Mouse (Mus musculus) CD4-positive helper T cell, adult 2 months (primary cell): ENCODE results near the gene Cep128.

Experiments
- DNase-seq: peaks from one replicate; pipeline ENCODE4 v3.0.0-alpha.2; 2012; ENCODE audit warnings: low read depth, missing footprints, low spot score

Gene Cep128

DNA sequence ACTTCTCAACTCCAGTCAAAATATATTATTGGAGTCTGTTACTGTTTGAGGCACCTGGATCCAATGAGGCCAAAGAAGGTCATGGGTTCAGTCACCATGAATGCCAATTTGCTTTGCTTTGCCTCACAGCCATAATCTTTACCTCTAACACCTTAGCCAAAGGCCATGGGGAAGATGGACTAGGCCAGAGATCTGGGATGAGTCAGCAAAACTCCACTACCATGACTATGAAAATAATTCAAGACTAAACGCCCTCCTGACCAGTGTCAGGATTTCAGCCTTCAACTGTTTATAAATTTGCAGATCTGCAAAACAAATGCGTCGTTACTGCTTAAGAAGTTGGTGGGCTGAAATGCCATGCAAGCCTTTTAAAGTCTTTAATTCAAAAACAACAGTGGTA lies 76.5 kb downstream of the Cep128 start:
- no peak for DNase-seq

DNA sequence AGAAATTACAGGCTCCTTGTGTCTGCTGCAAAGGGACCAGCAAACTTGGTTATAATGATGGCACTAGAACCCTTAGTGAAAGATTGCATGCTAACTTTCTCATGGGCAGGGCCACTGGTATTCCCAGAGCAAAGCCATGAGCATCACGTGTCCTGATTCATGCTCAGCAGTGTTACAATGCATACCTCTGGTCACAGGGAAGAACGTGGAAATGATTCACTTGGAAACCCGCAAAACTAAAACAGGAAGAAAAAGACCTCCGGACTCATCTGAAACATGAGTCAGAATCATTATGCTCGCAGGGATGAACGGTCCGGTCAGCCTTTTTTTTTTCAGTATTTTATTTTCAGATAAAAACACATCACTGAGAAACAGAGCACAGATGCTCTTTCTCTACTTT lies 78.4 kb downstream of the Cep128 start:
- DNase-seq: no peak

DNA sequence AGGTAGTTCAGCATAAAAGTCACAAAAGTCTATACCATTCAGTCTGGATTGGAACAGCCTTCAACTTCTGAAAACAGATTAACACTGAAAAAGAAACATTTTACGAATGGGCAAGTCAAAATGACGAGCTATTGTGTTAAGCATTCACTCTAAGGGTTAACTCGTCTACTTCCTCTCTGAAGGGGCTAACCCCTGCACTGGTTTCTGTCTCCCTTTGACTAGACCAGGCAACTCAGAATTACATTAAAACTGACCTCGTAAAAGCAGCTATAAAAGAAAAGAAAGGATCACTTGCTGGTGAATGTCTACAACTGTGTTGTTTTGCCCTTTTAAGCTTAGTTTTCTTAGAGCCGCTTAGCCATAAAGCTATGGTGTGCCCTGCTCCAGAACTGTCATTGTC lies 79.2 kb downstream of the Cep128 start:
- DNase-seq: no peak

DNA sequence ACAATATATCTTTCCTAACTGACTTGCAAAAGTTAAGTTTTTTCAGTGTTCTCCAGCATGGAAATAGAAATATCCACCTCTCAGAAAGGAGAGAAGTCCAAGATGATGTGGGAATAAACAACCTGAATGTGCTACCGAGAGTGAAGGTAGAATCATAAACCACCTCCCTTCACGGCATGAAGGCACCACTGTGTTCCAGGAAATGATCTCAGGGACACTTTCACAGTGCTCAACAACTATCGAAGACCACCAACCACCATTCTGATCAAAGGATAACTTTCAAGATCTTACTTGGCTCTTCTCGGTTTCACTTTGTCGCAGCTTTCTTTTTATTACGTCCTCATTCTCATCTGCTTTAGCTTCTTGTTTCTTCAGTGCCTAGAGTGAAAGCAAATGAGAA lies 85.5 kb downstream of the Cep128 start:
- DNase-seq: peak; percentile 13

DNA sequence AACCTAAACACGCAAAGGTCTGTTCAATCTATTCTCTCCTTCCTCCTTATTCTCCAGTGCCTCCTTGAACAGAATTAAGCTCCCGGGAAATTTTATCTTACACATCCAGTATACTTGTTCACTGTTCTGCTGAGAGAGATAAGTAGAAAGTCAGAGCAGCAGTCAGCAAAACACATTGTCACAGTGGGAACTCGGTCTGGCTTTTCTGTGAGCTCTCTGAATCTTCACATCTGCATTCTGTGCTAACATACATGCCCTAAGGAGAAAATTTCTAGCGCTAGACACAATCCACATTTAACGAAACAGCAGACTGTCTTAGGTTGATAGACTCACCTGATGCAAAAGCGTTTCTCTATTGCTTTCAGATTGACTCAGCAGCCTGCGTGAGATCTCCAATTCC lies 88.3 kb downstream of the Cep128 start:
- DNase-seq: no peak

DNA sequence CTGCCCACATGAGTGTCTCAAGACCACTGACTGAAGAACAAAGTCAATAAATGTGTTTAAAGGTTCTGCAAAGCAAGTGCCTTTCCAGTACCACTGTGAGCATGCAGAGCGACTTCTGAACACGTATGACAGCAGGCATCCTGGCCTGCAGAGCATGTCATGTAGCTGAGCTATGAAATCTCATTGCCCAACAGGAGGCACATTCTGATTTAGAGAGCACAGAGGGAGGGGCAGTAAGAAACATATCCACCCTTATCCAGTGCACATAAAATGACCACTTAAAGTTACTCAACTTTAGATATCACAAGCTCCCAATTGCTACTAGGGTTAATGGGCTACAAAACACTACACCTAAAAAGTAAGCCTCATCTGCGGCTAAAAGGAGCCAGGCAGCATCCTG lies 88.8 kb downstream of the Cep128 start:
- DNase-seq: no peak

DNA sequence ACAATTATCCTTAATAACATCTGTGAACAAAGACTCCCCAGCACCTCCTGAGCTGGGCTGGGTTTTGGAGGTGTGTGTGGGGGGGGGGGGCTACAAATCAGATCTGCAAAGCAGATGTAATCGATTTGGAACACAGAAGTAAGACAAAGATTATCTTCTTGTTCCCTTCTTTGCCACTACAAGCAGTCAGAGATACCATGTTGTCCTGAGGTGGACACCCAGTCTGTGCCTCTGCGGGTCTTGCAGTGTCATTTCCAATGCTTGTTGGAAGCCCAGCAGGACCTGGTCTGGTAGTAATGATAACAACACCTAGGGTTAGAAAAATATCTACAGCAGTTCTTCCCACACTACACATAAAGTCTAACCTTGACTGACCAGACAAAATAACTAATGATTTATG lies 110.3 kb downstream of the Cep128 start:
- DNase-seq: no peak

DNA sequence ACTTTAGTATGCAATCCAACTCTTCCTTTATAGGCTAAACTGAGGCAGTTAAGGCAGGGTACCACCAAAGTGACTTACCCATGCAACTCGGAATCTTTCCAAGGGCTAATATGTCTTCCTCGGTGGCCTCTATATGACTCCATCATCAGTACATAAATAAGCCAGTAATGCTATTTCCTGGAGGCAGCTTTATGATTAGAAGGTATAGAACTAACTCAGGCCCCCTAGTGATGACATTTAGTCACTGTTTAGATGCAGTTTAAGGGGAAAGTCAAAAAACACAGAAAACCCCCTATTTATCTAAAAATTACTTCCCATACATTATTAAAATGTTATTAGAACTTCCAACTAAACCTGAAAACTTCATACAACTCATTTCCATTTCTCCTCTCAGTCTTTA lies 114.6 kb downstream of the Cep128 start:
- peak; percentile 12 for DNase-seq

DNA sequence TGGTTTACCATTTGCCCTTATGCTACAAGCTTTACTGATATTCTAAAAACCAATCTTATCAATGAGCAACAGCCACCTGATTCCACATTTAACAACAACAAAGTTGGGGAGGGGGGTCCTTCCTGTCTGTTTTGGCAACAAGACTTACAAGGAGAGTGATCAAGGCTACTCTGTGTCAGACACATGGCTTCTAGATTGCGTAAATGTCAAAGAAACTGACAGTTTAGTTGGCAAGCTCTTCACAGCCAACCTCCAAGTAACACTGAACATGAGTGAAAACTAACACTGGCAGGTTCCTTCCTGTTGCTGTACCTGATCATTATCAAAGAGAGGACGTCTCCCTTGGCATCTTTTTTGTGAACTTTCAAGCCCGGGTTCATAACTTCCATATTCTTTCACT lies 115.2 kb downstream of the Cep128 start:
- DNase-seq: peak; percentile 37

DNA sequence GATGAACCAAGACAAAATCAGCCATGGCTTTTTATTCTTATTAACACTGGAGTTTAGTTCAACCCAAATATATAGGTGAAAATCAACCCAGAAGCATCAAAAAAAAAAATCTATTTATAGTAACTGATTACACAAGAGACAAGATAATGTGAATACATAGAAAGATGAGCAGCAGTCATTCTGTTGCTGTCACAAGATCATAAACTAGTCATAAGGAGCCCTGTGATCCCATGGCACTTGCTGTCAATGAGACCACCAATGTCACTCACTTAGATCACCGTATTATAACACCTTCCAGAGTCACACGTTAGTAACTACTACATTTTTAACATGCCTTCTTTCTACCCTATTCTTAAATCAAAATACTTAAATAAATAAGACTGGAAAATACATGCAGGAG lies 118.2 kb downstream of the Cep128 start:
- DNase-seq: no peak

DNA sequence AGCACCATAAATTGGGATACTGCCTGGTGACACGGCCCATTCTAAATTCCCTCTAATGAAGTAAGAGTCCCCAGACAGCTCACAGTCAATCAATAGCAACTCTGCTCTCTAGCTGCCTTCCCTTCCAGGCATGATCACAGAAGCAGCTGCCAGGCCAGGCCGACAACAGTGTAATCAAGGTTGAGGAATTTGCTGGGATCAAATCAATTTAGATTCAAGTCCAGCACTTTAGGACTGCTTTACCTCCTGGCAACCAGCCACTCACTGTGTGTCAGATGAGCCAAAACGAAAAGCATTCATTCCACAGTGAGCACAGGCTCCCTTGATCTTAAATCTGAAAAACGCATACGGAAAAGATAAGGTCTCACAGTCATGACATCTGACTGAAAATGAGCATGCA lies 118.7 kb downstream of the Cep128 start:
- no peak for DNase-seq

DNA sequence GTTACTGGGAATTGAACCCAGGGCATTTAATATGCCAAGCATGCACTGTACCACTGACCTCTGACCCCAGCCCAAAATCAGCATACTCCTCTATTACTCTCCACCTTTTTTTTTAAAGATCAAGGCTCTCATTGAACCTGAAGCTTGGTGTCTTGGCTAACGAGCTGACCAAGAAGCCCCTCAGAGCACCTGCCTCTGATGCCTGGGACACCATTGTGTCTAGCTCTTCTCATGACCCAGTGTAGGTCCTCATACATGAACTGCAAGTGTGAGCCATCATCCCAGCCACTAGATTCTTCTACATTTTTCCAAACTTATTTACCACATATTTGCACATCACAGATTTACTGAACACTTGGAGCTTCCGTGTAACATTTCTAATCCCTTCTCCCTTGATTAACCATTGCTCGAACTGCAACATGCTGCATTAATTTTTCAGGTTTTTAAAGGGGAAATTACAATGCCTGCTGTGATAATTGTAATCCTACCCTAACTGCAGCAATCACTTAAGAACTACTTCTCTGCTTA lies 119.3 kb downstream of the Cep128 start:
- DNase-seq: peak; percentile 9

DNA sequence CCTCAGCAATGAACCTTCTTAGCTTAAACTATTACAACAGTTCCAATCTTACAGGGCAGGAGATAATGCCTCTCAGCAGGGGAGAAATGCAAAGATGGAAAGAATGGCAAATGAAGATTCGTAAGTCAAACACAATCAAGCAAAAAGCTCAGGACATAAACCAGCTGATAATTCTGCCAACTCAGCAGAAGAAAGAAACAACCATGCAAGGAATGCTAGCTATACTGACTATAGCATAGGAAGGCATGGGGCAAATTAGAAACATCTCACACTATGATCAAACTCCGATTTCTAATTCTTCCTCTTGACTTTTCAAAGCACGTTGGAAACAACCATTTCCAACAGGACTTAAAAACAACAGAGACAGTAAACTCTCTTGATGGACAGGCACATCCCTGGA lies 120.5 kb downstream of the Cep128 start:
- no peak for DNase-seq

DNA sequence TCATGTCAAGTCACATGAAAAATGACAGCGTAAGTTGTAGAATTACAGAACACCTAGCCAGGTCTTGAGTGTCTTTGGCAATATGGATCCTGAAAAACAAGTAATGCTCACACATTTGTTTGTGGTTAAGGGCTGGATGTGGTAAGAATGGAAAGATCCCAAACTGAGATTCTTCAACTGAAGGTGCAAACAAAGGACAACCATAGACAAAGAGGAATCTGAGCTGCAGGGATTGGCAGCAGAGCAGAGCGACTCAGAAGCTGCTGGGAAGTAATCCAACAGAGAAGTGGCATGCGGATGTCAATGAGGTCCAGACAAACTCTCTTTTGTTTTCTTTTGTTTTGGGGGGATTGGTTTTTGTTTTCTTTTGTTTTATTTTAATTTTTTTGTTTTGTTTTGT lies 121.4 kb downstream of the Cep128 start:
- no peak for DNase-seq

DNA sequence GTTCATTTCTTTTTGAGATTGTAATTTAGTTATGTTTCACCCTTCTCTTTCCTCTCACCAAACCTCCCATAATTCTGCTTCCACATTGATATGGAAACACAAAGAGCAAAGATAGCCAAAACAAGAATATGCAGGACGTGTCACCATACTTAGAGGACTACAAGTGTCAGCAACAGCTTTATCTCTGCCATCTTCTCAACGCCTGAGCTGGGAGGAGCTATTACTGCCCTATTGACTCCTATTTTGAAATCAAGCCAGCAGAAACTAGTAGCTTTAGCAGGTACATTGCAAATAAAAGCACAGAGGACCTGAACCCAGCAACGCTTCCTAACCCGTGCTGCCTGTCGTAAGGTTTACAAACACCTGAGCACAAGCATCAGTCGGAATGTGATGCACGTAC lies 127.9 kb downstream of the Cep128 start:
- DNase-seq: no peak

DNA sequence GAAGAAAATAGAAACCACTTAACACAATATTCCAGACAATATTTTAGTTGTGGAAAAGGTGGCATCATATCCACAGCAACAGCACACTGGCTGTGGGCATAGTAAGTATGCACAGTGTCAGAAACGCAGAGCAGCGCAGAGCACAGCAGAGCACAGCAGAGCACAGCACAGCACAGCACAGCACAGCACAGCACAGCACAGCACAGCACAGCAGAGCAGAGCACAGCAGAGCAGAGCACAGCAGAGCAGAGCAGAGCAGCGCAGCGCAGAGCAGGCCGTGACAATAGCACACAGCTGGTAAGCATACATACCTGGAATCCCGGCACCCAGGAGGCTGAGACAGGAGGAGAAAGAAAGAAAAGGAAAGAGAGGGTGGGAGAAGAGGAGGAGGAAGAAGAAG lies 129.4 kb downstream of the Cep128 start:
- DNase-seq: peak; percentile 5

DNA sequence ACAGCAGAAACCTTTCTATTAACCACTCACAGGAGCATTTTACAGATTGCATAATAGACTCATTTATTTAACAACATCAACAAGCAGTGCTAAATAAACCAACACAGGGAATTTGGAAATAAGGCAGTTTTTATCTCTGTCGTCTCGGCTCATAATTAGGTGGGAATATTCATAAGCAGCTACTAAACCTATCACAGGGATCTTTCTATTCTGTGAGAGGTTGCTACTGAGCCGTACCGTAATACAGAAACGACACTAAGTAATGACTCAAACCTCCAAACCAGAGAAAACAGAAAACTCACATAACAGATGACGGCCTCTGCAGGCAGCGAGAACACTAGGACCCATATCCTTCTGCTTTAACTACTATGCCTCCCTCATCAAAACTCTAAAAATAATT lies 163.6 kb downstream of the Cep128 start:
- DNase-seq: no peak

DNA sequence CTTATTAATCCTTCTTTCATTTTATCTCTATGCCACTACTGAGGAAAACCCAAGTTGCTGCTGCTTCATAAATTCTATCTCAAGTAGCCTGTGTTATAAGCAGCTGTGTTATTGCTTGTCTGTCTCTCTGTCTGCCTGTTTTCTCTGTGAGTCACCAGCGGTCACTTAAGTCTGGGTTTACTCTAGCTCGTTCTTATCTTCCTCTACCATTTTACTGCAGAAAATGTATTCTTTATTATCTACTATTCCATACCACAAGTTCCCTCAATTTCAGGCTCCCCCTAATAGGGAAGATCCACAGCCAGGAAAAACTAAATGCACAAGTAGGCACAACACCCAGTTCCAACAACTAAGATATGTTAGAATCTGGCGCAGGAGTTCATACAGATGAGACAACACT lies 178.7 kb downstream of the Cep128 start:
- no peak for DNase-seq

DNA sequence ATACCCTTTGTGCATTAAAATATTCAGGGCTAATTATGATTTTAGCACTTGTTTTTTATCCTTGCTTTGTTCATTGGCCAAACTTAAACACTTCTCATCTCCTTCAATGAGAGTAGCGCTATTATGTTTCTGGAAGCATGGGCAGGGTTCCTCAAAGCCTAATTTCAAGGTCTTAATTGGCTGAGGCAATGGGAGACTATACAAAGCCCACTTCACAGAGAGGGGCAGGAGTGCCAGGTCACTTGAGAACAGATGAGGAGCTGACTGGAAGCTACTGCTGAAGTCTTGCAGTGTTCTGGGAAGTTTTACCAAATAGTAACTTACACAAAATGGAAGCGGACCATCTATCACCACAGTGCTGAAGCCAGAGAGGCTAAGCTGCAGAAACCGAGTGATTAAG lies 179.9 kb downstream of the Cep128 start:
- no peak for DNase-seq

DNA sequence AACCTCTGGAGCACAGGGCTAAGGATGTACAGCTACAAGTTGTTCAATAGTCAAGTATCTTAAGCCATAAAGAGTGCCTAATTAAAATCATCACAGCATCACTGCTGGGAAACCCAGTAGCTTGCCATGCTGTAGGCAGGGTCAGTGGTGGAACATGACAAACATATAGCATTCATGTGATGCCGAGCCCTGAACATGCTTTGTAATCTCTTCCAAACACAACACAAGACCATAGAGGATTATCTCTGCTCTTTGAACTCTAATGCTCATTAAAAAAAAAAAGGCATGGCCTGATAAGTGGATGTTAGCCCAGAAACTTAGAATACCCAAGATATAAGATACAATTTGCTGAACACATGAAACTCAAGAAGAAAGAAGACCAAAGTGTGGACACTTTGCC lies 181.7 kb downstream of the Cep128 start:
- no peak for DNase-seq

DNA sequence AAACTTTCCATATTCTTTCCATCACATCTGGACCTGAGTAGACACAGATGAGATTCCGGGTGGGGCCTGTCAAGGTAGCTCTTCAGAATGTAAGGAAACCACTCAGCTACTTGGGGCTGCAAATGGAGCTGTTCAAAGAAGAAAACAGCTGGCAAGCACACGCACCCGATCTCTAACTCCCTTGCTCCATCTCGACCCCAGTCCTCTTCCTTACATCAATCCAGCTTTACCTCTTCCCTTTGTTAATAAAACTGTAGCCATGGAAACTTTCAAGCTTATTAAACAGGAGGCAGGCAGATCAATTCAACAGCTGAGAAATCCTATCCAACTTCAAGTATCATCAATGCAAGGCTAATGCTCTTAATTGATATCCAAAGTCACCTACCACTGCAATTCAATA lies 195.1 kb downstream of the Cep128 start:
- no peak for DNase-seq

DNA sequence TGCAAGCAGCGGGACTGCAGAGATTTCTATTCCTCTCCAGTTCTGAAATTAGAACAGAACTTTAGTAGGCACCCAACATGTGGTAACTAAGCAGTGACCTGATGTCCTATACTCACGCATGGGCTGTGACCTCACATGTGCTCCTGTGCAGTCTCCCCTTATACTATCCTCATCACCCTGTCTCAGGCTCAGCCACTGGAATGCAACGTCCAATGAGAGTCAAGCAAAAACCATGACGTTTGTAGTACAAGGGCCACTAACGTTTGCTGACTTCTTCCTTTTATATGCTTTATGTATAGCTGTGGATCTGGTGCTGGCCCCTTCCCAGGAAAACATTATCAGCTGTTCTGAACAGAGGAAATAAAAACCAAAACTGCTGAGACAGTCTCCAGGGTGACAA lies 198.6 kb downstream of the Cep128 start:
- DNase-seq: no peak

DNA sequence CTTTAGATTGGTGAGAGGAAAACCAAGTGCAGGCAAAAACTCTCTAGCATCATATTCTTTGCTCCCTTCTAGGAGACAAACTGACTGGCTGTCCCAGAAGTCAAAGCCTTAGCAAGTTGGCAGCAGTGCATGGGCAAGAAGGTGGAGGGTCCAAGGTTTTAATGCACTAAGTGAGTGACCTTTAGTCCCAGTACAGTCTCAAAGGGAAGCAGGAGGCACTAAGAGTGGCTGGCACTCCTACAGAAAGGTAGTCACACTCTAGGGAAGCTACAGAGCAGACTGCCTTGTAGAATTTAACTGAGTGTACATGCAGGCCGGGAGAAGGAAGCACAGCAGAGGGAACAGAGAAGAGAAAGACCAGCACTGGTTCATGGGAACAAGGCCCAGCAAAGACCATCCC lies 199.6 kb downstream of the Cep128 start:
- no peak for DNase-seq

DNA sequence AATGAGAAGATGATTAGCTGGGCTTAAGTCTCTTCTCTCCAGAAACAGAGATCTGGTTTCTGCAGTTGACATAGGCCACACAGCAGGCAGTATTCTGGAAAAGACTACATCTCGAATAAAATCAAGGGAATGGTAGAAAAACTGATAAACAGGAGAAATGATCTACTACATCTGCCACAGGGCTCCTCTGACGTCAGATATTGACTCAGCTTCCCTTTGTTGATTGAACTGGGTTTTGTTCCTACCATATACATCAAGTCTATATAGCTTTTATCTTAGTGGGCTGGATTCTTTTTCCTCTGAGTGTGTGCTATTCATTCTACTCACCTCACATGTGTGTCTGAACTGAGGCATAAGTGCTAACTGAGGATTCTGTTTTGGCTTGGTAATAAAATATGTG lies 200.3 kb downstream of the Cep128 start:
- DNase-seq: peak; percentile 56
